Mouse (Mus musculus) CH12.LX (cell line): Measurements from ENCODE around the gene Crtc3. TPM values are rescaled to one million over a fixed set of nuclear protein-coding genes. Genes with fewer than 3 reads are reported as not detected.

Experiments
- DNase-seq: peaks from one replicate; pipeline ENCODE4 v3.0.0-alpha.2; 2013; ENCODE audit errors: extremely low read depth
- H3K27ac ChIP-seq: 2 replicates; pipeline ENCODE4 v1.5.1; 2012; ENCODE audit warnings: low read depth, mild to moderate bottlenecking, control low read depth, moderate library complexity; ENCODE audit not compliant: insufficient read depth
- H3K27me3 ChIP-seq: replicated peaks from 2 replicates; pipeline ENCODE3; 2012; ENCODE audit warnings: inconsistent platforms
- H3K36me3 ChIP-seq, 2 experiments: replicated peaks in 1 of 2; 2 replicates each; pipeline versions ENCODE3 to v1.6.1; 2012; ENCODE audit warnings: inconsistent platforms in 1 of 2, low read length in 1 of 2, mild to moderate bottlenecking in 1 of 2, mixed read lengths in 1 of 2, moderate library complexity in 1 of 2; ENCODE audit not compliant: control insufficient read depth in 1 of 2, insufficient read depth in 1 of 2
- H3K4me1 ChIP-seq, 2 experiments: 2 replicates each; pipeline ENCODE4 v1.6.1; 2012; ENCODE audit warnings: inconsistent platforms in 1 of 2, moderate library complexity in 1 of 2; ENCODE audit not compliant: insufficient read depth in 2 of 2, control insufficient read depth in 1 of 2
- H3K4me2 ChIP-seq: 2 replicates; pipeline ENCODE4 v1.6.1; 2012; ENCODE audit warnings: low read depth, mild to moderate bottlenecking, control low read depth; ENCODE audit not compliant: poor library complexity, insufficient read depth, severe bottlenecking
- H3K4me3 ChIP-seq, 3 experiments: fragments of 150-350 bp in 1 of 3; sonication (generic) in 1 of 3; replicated peaks in 1 of 3; 2 replicates each; pipeline versions ENCODE3 to v1.5.1; 2011 to 2012; ENCODE audit warnings: low read depth in 2 of 3, low read length in 2 of 3, mild to moderate bottlenecking in 2 of 3, moderate library complexity in 2 of 3, control low read depth in 1 of 3, improper control_type of control experiment in 1 of 3, inconsistent platforms in 1 of 3, mixed read lengths in 1 of 3; ENCODE audit not compliant: poor library complexity in 1 of 3
- H3K79me2 ChIP-seq: replicated peaks from 2 replicates; pipeline ENCODE4 v1.6.1; 2012; ENCODE audit warnings: mild to moderate bottlenecking, moderate library complexity; ENCODE audit not compliant: control insufficient read depth, poor library complexity, insufficient read depth, severe bottlenecking; ENCODE audit errors: extremely low read depth
- H3K9ac ChIP-seq: 2 replicates; pipeline ENCODE4 v1.6.1; 2012; ENCODE audit warnings: low read depth, mild to moderate bottlenecking, control low read depth, moderate library complexity; ENCODE audit not compliant: insufficient read depth
- H3K9me3 ChIP-seq: replicated peaks from 2 replicates; pipeline ENCODE3; 2012; ENCODE audit warnings: low read length, inconsistent platforms, mixed read lengths
- BHLHE40 ChIP-seq: IDR thresholded peaks from 2 replicates; pipeline ENCODE4 v1.6.1; 2011; ENCODE audit warnings: mild to moderate bottlenecking, low read depth, low read length, improper control_type of control experiment
- CHD2 ChIP-seq: IDR thresholded peaks from 2 replicates; pipeline ENCODE4 v1.6.1; 2011; ENCODE audit warnings: low read length, improper control_type of control experiment
- ELF1 ChIP-seq: IDR thresholded peaks from 2 replicates; pipeline ENCODE4 v1.6.1; 2014; ENCODE audit warnings: low read depth, mild to moderate bottlenecking, inconsistent platforms, low read length, improper control_type of control experiment
- EP300 ChIP-seq: IDR thresholded peaks from 2 replicates; pipeline ENCODE4 v1.6.1; 2011; ENCODE audit warnings: low read length, improper control_type of control experiment
- GABPA ChIP-seq: IDR thresholded peaks from 2 replicates; pipeline ENCODE4 v1.6.1; 2012; ENCODE audit warnings: low read depth, low read length, improper control_type of control experiment, inconsistent platforms; ENCODE audit not compliant: insufficient replicate concordance
- HCFC1 ChIP-seq: IDR thresholded peaks from 2 replicates; pipeline ENCODE4 v1.6.1; 2012; ENCODE audit warnings: low read depth, mild to moderate bottlenecking, inconsistent platforms, low read length, improper control_type of control experiment
- IRF4 ChIP-seq: IDR thresholded peaks from 2 replicates; pipeline ENCODE4 v1.6.1; 2014; ENCODE audit warnings: low read depth, mild to moderate bottlenecking, inconsistent platforms, low read length, improper control_type of control experiment
- JUN ChIP-seq: IDR thresholded peaks from 2 replicates; pipeline ENCODE4 v1.6.1; 2011; ENCODE audit warnings: low read depth, mild to moderate bottlenecking, low read length, improper control_type of control experiment, moderate library complexity; ENCODE audit not compliant: insufficient read depth
- MAFK ChIP-seq: IDR thresholded peaks from 2 replicates; pipeline ENCODE4 v1.6.1; 2011; ENCODE audit warnings: low read length, improper control_type of control experiment; ENCODE audit not compliant: insufficient replicate concordance
- MAZ ChIP-seq: IDR thresholded peaks from 2 replicates; pipeline ENCODE4 v1.6.1; 2012; ENCODE audit warnings: low read depth, mild to moderate bottlenecking, inconsistent platforms, low read length, improper control_type of control experiment, moderate library complexity
- MXI1 ChIP-seq: IDR thresholded peaks from 2 replicates; pipeline ENCODE4 v1.6.1; 2011; ENCODE audit warnings: mild to moderate bottlenecking, low read depth, low read length, improper control_type of control experiment
- NRF1 ChIP-seq: IDR thresholded peaks from 2 replicates; pipeline ENCODE4 v1.6.1; 2014; ENCODE audit warnings: low read depth, mild to moderate bottlenecking, inconsistent platforms, low read length, improper control_type of control experiment, moderate library complexity
- POLR2A ChIP-seq: IDR thresholded peaks from 2 replicates; pipeline ENCODE4 v1.6.1; 2011; ENCODE audit warnings: low read depth, mild to moderate bottlenecking, improper control_type of control experiment, low read length
- POLR2AphosphoS2 ChIP-seq: IDR thresholded peaks from 2 replicates; pipeline ENCODE4 v1.6.1; 2011; ENCODE audit warnings: low read depth, low read length, improper control_type of control experiment
- RAD21 ChIP-seq: IDR thresholded peaks from 2 replicates; pipeline ENCODE4 v1.6.1; 2011; ENCODE audit warnings: low read depth, mild to moderate bottlenecking, low read length, improper control_type of control experiment, moderate library complexity
- RCOR1 ChIP-seq: conservative IDR thresholded peaks from 2 replicates; pipeline ENCODE4 v1.6.1; 2012; ENCODE audit warnings: low read depth, mild to moderate bottlenecking, inconsistent platforms, low read length, improper control_type of control experiment
- SIN3A ChIP-seq: IDR thresholded peaks from 2 replicates; pipeline ENCODE4 v1.6.1; 2012; ENCODE audit warnings: low read length, improper control_type of control experiment, inconsistent platforms
- TCF12 ChIP-seq: IDR thresholded peaks from 2 replicates; pipeline ENCODE4 v1.6.1; 2014; ENCODE audit warnings: low read depth, mild to moderate bottlenecking, inconsistent platforms, low read length, improper control_type of control experiment
- USF1 ChIP-seq: IDR thresholded peaks from 2 replicates; pipeline ENCODE4 v1.6.1; 2014; ENCODE audit warnings: low read depth, mild to moderate bottlenecking, inconsistent platforms, low read length, improper control_type of control experiment
- USF2 ChIP-seq: conservative IDR thresholded peaks from 2 replicates; pipeline ENCODE4 v1.6.1; 2011; ENCODE audit warnings: low read depth, low read length, improper control_type of control experiment
- ZKSCAN1 ChIP-seq: IDR thresholded peaks from 2 replicates; pipeline ENCODE4 v1.6.1; 2012; ENCODE audit warnings: low read depth, inconsistent platforms, low read length, improper control_type of control experiment, borderline replicate concordance
- dilution Hi-C: fragments of 300-500 bp; cut with MboI; formaldehyde crosslinking; loops from 2 replicates; pipeline ENCODE4 v1.14.3; 2020; ENCODE audit warnings: low sequenced_read_pairs; ENCODE audit not compliant: extremely low pct_unique_long_range_greater_than_20kb, extremely low pct_ligation_motif_present
- in situ Hi-C: fragments of 300-500 bp; cut with MboI; formaldehyde crosslinking; loops from 3 replicates; pipeline ENCODE4 v1.14.3; 2019; ENCODE audit warnings: low sequenced_read_pairs, low pct_ligation_motif_present, low pct_unique_long_range_greater_than_20kb, mixed read lengths
- polyA plus RNA-seq: library from polyadenylated mRNA; unstranded; fragments of >175 nt; gene quantifications from 2 replicates; pipeline ENCODE4 v1.2.1, GENCODE M21; 2012; ENCODE audit warnings: low read depth; ENCODE audit not compliant: insufficient read length
- total RNA-seq, 2 experiments: library from RNA; depleted of rRNA; stranded (reverse); fragments of 300-350 nt in 1 of 2; fragments of >200 nt in 1 of 2; gene quantifications; 2 replicates each; pipeline ENCODE4 v1.2.3; 2012 to 2014

Crtc3 gene
- total and polyA plus RNA-seq, 3 experiments: 1.2 to 9.1 (median 4.4) TPM

- Histone ChIP-seq H3K9me3 (no peaks in the 10 kb centered on the region), H3K27me3 (no peaks in the 10 kb centered on the region), H3K36me3 (peaks cover 0 to 3% of the 10 kb centered on the region in 2 experiments)
- DNase-seq: peak; percentile 56
- TF ChIP-seq USF1 (no peak), POLR2A (0 out of 2 replicates have a peak, but pooled peaks have one; percentile 37), EP300 (peak; percentile 54; the same call in 1 of the 2 replicates), CHD2 (no peak), ZKSCAN1 (no peak), RAD21 (no peak), GABPA (no peak), POLR2AphosphoS2 (no peak), HCFC1 (peak; percentile 20; the same call in 1 of the 2 replicates), JUN (no peak), RCOR1 (no peak), MAFK (no peak), BHLHE40 (peak; percentile 39), MXI1 (peak; percentile 71; the same call in 1 of the 2 replicates), IRF4 (peak; percentile 41; the same call in 1 of the 2 replicates), SIN3A (0 out of 2 replicates have a peak, but pooled peaks have one; percentile 32), NRF1 (no peak), ELF1 (0 out of 2 replicates have a peak, but pooled peaks have one; percentile 49), USF2 (no peak), TCF12 (peak; percentile 27; the same call in 1 of the 2 replicates), MAZ (no peak)
- TF ChIP-seq, all 38 proteins: peak for 9
- in situ Hi-C loops: no loop called here
- Histone ChIP-seq H3K79me2 (no peaks in the 10 kb centered on the region), H3K27ac (peak overlapping the region; percentile 32; the same call in 1 of the 2 replicates), H3K4me2 (peak overlapping the region; percentile 72), H3K9ac (peak overlapping the region; percentile 53), H3K4me3 (peak overlapping the region; percentile 34 to 54 (median 34)), H3K4me1 (peaks cover 10 to 48% of the 10 kb centered on the region in 2 experiments)
- dilution Hi-C loops: no loop called here
Measured at GRCm38 (mm10) chr7:80647437-80647871, 41.2 kb downstream of the Crtc3 start.
